Mouse (Mus musculus) kidney, postnatal 0 days (tissue): ENCODE results near the gene Sinhcaf. TPM values are rescaled to one million over a fixed set of nuclear protein-coding genes. Genes with fewer than 3 reads are reported as not detected.

ENCODE experiments used
- ATAC-seq: fragments of 200-750 bp; cut with Nextera tagmentation; replicated peaks from 2 replicates; pipeline ENCODE4 v1.8.0; 2017; ENCODE audit warnings: low read depth, moderate number of reproducible peaks, moderate TSS enrichment, moderate library complexity; ENCODE audit not compliant: low FRiP score
- DNase-seq: peaks from one replicate; pipeline ENCODE4 v3.0.0-alpha.2; 2016; ENCODE audit warnings: low spot score
- H3K27ac ChIP-seq: fragments of 300-500 bp; sonication (generic); 2 replicates; pipeline ENCODE4 v1.5.1; 2014; ENCODE audit warnings: mild to moderate bottlenecking
- H3K27me3 ChIP-seq: fragments of 300-500 bp; sonication (generic); 2 replicates; pipeline ENCODE4 v1.6.1; 2014; ENCODE audit warnings: low read length, mixed read lengths; ENCODE audit not compliant: insufficient read depth
- H3K36me3 ChIP-seq: fragments of 300-500 bp; sonication (generic); 2 replicates; pipeline ENCODE4 v1.6.1; 2014; ENCODE audit warnings: low read length, mixed read lengths; ENCODE audit not compliant: insufficient read depth
- H3K4me1 ChIP-seq: fragments of 300-500 bp; sonication (generic); replicated peaks from 2 replicates; pipeline ENCODE4 v1.6.1; 2014; ENCODE audit warnings: antibody characterized with exemption, low read length, mixed read lengths; ENCODE audit not compliant: insufficient read depth
- H3K4me2 ChIP-seq: fragments of 300-500 bp; sonication (generic); 2 replicates; pipeline ENCODE4 v1.6.1; 2014; ENCODE audit warnings: mild to moderate bottlenecking, low read length, moderate library complexity, mixed read lengths
- H3K4me3 ChIP-seq: fragments of 300-500 bp; sonication (generic); replicated peaks from 2 replicates; pipeline ENCODE4 v1.5.1; 2014; ENCODE audit warnings: low read depth, low read length
- H3K9ac ChIP-seq: fragments of 300-500 bp; sonication (generic); 2 replicates; pipeline ENCODE4 v1.6.1; 2014; ENCODE audit warnings: low read depth, low read length
- H3K9me3 ChIP-seq: fragments of 300-500 bp; sonication (generic); replicated peaks from 2 replicates; pipeline ENCODE4 v1.6.1; 2016; ENCODE audit warnings: low read length, inconsistent platforms, mixed read lengths
- CTCF ChIP-seq: IDR thresholded peaks from 2 replicates; pipeline ENCODE4 v1.5.1; 2016; ENCODE audit warnings: antibody characterized with exemption, low read depth, mild to moderate bottlenecking, moderate library complexity
- WGBS: fragments of 180-500 bp; shearing (Covaris S2); extraction: QIAGEN DNeasy Blood & Tissue Kit; methylation state at CpG from one replicate; pipeline ENCODE4 v1.1.7; 2014; 5-methylcytosine and 5-hydroxymethylcytosine counted together
- polyA plus RNA-seq: library from polyadenylated mRNA; unstranded; fragments of >200 nt; fragmentation: Nextera tagmentation; extraction: Ambion mirVana; gene quantifications from 2 replicates; pipeline ENCODE4 v1.2.1, GENCODE M21; 2015

The Sinhcaf gene
- polyA plus RNA-seq, 1 experiment from 2014 or later, result 103 TPM

DNA sequence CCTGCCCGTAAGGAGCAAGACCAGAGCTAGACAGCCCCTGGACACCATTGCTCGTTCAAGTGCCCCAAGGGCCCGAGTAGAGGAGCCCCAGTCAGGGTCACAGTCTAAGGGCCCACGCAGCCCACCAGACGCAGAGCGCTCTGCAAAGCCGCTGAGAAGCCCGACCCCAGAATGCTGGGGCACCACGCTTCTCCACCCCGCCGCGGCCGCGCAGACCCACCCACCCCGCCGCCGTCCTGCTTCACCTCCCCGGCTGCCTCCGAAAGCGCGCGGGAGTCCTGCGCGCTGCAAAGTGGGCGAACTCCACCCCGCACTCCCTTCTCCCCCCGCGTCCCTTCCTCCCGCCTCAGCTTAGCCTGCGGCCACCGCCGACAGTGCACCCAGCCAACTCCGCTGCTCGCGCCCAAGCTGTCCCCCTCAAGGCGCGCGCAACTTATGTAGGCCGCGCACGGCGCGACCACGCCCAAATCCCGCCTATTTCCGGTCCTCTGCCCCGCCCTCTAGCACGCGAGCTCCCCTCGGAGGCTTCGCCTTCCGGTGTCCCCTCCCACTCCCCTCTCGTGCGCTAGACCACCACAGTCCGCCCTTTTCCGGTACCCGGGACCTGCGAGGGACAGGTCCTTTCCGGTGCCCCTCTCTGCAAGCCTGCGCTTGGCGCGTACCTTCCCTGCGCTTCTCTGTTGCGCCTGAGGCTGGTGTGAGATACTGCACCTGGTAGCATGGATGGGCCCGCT lies 50.3 kb downstream of the Sinhcaf start, which contains the start of gene Caprin2:
TSS of gene Caprin2 (minus strand) at position 465 of the 734 bp plus-strand sequence.
- peak; percentile 96 for DNase-seq
- Histone ChIP-seq H3K4me3 (peak within 1 kb of the TSS; percentile 85), H3K9ac (peak within 1 kb of the TSS; percentile 69), H3K9me3 (no peaks in the 10 kb centered on the region), H3K27me3 (no peaks in the 10 kb centered on the region), H3K36me3 (no peaks in the 10 kb centered on the region), H3K4me1 (0 out of 2 replicates have a peak, but pooled peaks cover 6% of the 10 kb centered on the region), H3K4me2 (peak within 1 kb of the TSS; percentile 83), H3K27ac (peak within 1 kb of the TSS; percentile 84)
- TF ChIP-seq CTCF, result peak; percentile 23; the same call in 1 of the 2 replicates
- ATAC-seq, result peak; percentile 96
- WGBS, result under 1% methylated on average over 58 of the region's 65 CpGs

DNA sequence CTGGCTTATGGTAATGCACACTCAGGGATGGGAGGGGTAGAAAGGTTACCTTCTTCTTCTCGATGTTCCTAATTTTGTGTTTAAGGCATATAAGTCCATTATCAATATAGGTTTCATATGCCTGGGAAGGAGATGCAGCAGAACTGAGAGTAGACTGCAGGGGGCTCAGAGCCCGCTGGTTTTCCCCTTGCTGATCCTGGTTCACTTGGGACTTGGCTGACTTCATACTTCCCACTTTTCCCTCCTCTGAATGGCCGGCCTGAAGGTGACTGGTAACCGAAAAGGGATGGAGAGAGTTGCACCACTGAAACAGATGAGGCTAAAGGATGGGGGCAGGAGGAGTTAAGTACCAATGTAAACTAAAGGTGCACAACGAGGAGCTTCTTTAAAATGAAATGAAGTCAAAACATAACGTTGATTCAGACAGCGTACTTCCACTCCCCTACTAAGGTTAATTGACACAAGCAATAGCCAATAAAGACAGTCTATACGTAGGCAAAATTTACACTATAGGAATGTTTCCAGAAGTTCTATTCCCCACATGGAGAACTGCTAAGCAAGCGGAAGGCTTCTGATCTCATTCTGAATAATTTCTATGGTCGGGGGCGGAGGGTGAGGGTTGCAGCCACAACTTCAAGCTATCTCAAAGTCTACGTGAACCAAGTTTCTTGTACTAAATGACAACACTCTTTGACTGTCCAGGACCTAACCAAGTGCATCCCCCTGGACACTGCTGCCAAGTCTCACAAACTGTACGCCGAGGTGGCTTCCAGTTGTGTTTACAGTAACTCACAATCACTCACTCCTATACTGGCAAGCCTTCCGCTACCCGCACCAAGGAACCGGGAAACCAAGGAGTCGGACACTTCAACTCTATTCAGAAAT lies 51.1 kb downstream of the Sinhcaf start:
- no peaks in the 10 kb centered on the region for H3K36me3 ChIP-seq
- H3K9ac ChIP-seq, result peak overlapping the region; percentile 69
- TF ChIP-seq CTCF, result peak; percentile 33
- peak overlapping the region; percentile 85 for H3K4me3 ChIP-seq
- no peaks in the 10 kb centered on the region for H3K27me3 ChIP-seq
- H3K4me1 ChIP-seq, result 0 out of 2 replicates have a peak, but pooled peaks cover 6% of the 10 kb centered on the region
- 8% methylated on average over 18 of the region's 18 CpGs for WGBS
- DNase-seq (peak; percentile 52), ATAC-seq (no peak)
- peak overlapping the region; percentile 83 for H3K4me2 ChIP-seq
- H3K27ac ChIP-seq, result peak overlapping the region; percentile 84
- H3K9me3 ChIP-seq, result no peaks in the 10 kb centered on the region

DNA sequence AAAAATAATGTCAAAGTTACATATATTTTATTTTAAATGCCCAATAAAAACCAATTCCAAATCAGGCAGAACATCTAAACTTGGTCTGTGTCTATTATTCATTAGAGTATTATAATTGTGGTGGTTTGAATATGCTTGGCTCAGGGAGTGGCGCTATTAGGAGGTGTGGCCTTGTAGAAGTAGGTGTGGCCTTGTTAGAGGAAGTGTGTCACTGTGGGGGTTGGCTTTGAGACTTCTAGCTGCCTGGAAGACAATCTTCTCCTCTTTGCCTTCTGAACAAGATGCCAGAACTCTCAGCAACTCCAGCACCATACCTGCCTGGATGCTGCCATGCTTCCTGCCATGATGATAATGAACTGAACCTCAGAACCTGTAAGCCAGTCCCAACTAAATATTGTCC lies 72.4 kb downstream of the Sinhcaf start:
- H3K4me1 ChIP-seq, result no peaks in the 10 kb centered on the region
- WGBS, result 94% methylated on average over 1 of the region's 1 CpGs
- no peak for TF ChIP-seq CTCF
- H3K4me2 ChIP-seq, result no peak overlapping the region
- no peak for DNase-seq
- no peak for ATAC-seq
- no peaks in the 10 kb centered on the region for H3K9me3 ChIP-seq
- no peak overlapping the region for H3K27ac ChIP-seq
- no peaks in the 10 kb centered on the region for H3K36me3 ChIP-seq
- no peaks in the 10 kb centered on the region for H3K27me3 ChIP-seq
- no peak overlapping the region for H3K9ac ChIP-seq
- no peak overlapping the region for H3K4me3 ChIP-seq

Other genes with a start within 250 kb of the Sinhcaf start
- gene Ipo8, start 115.0 kb downstream of the Sinhcaf start, polyA plus RNA-seq, result 17.3 and 18.0 TPM in 2 replicates
- gene Caprin2, start 50.2 kb downstream of the Sinhcaf start, polyA plus RNA-seq, result 10.1 and 12.6 TPM in 2 replicates
- gene Dennd5b, start 155.2 kb upstream of the Sinhcaf start, polyA plus RNA-seq, result 4.6 and 5.0 TPM in 2 replicates
- gene Gm10203, start 183.7 kb upstream of the Sinhcaf start, polyA plus RNA-seq, result not detected in 2 replicates
- gene Etfbkmt, start 193.4 kb upstream of the Sinhcaf start, polyA plus RNA-seq, result 22.7 and 26.0 TPM in 2 replicates
- gene Amn1, start 242.2 kb upstream of the Sinhcaf start, polyA plus RNA-seq, result 34.3 and 36.0 TPM in 2 replicates